Mouse (Mus musculus) spleen, adult 2 months (tissue): Measurements from ENCODE around the gene Asb15. TPM values are rescaled to one million over a fixed set of nuclear protein-coding genes. Genes with fewer than 3 reads are reported as not detected.

Experiments used
- DNase-seq, 2 experiments: peaks; one replicate each; pipeline versions ENCODE4 v3.0.0 to v3.0.0-alpha.2; 2012 to 2021; ENCODE audit warnings: low spot score in 2 of 2, low read depth in 1 of 2
- H3K27ac ChIP-seq: fragments of 200-500 bp; 2 replicates; pipeline ENCODE4 v1.5.1; 2012; ENCODE audit warnings: low read length, inconsistent platforms; ENCODE audit not compliant: insufficient read depth
- H3K27me3 ChIP-seq: fragments of 200-500 bp; 2 replicates; pipeline ENCODE4 v1.6.1; 2012; ENCODE audit warnings: mild to moderate bottlenecking, moderate library complexity, low read length, inconsistent platforms; ENCODE audit not compliant: control insufficient read depth, insufficient read depth
- H3K36me3 ChIP-seq: fragments of 200-500 bp; 2 replicates; pipeline ENCODE4 v1.6.1; 2012; ENCODE audit warnings: mild to moderate bottlenecking, low read length, inconsistent platforms; ENCODE audit not compliant: control insufficient read depth, insufficient read depth
- H3K4me1 ChIP-seq: fragments of 200-500 bp; 2 replicates; pipeline ENCODE4 v1.6.1; 2011; ENCODE audit warnings: inconsistent platforms; ENCODE audit not compliant: control insufficient read depth, insufficient read depth, insufficient read length
- H3K4me3 ChIP-seq: fragments of 200-500 bp; 2 replicates; pipeline ENCODE4 v1.5.1; 2011; ENCODE audit warnings: mild to moderate bottlenecking, inconsistent platforms; ENCODE audit not compliant: insufficient read depth, insufficient read length; ENCODE audit errors: extremely low read depth
- CTCF ChIP-seq: fragments of 200-500 bp; IDR thresholded peaks from 2 replicates; pipeline ENCODE4 v1.5.1; 2011; ENCODE audit warnings: mild to moderate bottlenecking, inconsistent platforms; ENCODE audit not compliant: insufficient read depth, insufficient read length, insufficient replicate concordance; ENCODE audit errors: extremely low read depth
- POLR2A ChIP-seq: fragments of 200-500 bp; IDR thresholded peaks from 2 replicates; pipeline ENCODE4 v1.6.1; 2011; ENCODE audit warnings: low read depth, low read length, inconsistent platforms
- WGBS: fragments of 180-500 bp; shearing (Covaris S2); methylation state at CpG from one replicate; pipeline ENCODE4 v1.1.7; 2018; 5-methylcytosine and 5-hydroxymethylcytosine counted together
- polyA plus RNA-seq: library from polyadenylated mRNA; depleted of rRNA; stranded (reverse); fragments of >200 nt; gene quantifications from 2 replicates; pipeline ENCODE4 v1.2.3, GENCODE M21; 2012

The Asb15 gene
- polyA plus RNA-seq, 1 experiment, result not detected

DNA sequence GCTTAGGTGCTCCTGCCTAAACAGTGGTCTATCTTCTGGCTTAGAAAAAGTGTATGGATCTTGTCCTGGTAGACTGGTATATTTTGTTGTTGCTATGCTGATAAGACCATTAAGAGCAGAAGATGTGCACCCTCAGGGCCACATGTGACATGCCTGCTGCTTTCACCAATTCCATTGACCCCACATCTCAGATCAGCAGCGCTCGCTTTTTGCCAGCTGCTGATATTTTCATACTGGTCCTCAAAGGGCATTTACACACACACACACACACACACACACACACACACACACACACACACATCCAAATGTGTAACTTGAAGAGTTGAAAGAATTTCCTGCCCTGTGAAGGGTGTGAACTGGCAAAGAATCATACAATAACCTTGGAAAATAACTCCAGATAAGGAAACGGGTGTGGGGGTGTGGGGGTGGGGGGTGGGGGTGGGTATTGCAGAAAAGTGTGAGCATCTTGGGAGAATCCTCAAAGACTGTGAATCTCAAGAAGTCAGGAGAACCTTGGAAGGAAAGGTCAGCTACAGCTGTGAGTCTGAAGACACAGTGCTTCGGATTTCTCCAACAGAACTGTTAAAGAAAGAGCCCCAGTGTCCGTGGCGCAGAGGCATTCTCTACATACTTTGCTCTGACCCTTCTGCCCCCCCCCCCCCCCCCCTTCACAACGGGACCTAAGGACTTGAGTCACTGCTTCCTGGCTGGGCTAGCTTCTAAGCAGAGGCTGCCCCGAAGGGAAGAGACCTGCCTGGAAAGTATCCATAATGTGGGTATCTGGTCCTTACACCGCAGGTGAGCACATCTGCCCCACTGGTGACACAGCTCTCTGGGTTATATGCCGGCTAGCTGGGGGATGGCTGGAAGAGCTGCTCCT lies 57.7 kb downstream of the Asb15 start:
- TF ChIP-seq POLR2A (no peak), CTCF (no peak)
- Histone ChIP-seq H3K27ac (peak overlapping the region; percentile 30; the same call in 1 of the 2 replicates), H3K27me3 (no peaks in the 10 kb centered on the region), H3K4me3 (no peak overlapping the region), H3K36me3 (no peaks in the 10 kb centered on the region), H3K4me1 (no peaks in the 10 kb centered on the region)
- WGBS, result 68% methylated on average over 10 of the region's 10 CpGs
- no peak for DNase-seq

DNA sequence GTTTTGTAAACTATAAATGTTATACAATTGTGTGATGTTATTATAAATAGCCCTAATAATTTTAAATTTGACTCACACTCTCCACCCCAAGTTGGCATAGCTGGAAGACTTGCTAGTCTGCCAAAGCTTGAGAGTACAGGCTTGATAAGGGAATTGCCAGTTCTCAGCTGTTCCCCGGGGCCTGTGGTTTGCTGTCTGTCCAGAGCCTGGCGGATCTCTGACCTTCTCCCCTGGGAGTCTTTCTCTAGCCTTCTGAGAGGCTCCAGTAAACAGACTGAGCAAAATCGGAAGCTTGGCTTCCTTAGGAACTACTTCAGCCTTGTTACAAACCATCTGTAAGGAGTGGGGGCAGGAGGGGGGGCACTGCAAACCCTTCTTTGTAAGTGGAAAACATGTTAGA lies 58.9 kb downstream of the Asb15 start:
- H3K36me3 ChIP-seq, result no peaks in the 10 kb centered on the region
- H3K27me3 ChIP-seq, result no peaks in the 10 kb centered on the region
- H3K4me1 ChIP-seq, result no peaks in the 10 kb centered on the region
- no peak overlapping the region for H3K27ac ChIP-seq
- H3K4me3 ChIP-seq, result no peak overlapping the region
- DNase-seq, result no peak
- TF ChIP-seq CTCF (no peak), POLR2A (no peak)
- 43% methylated on average over 3 of the region's 3 CpGs for WGBS

- TF ChIP-seq POLR2A (no peak), CTCF (no peak)
- Histone ChIP-seq H3K4me3 (no peak overlapping the region), H3K27ac (no peak overlapping the region), H3K27me3 (no peaks in the 10 kb centered on the region), H3K4me1 (no peaks in the 10 kb centered on the region), H3K36me3 (no peaks in the 10 kb centered on the region)
- WGBS, result 92% methylated on average over 5 of the region's 5 CpGs
- no peak for DNase-seq
Observed at GRCm38 (mm10) chr6:24590282-24590681, 62.3 kb downstream of the Asb15 start.

- WGBS, result 71% methylated on average over 10 of the region's 10 CpGs
- TF ChIP-seq CTCF, result no peak
- TF ChIP-seq POLR2A, result no peak
- no peak overlapping the region for H3K4me3 ChIP-seq
- H3K27me3 ChIP-seq, result no peaks in the 10 kb centered on the region
- no peaks in the 10 kb centered on the region for H3K4me1 ChIP-seq
- no peak overlapping the region for H3K27ac ChIP-seq
- DNase-seq, result no peak
- no peaks in the 10 kb centered on the region for H3K36me3 ChIP-seq
Observed at GRCm38 (mm10) chr6:24591525-24592218, 63.7 kb downstream of the Asb15 start.

- Histone ChIP-seq H3K27ac (no peak within 1 kb of the TSS), H3K36me3 (no peaks in the 10 kb centered on the region), H3K27me3 (no peaks in the 10 kb centered on the region), H3K4me1 (no peaks in the 10 kb centered on the region), H3K4me3 (no peak within 1 kb of the TSS)
- DNase-seq, result no peak
- no peak for TF ChIP-seq POLR2A
- TF ChIP-seq CTCF, result no peak
- WGBS, result 91% methylated on average over 10 of the region's 10 CpGs
Observed at GRCm38 (mm10) chr6:24597500-24597899, 69.6 kb downstream of the Asb15 start, which contains the start of gene Lmod2. Gene Lmod2, plus strand, starts transcription at chr6:24597762.

- Histone ChIP-seq H3K27me3 (no peaks in the 10 kb centered on the region), H3K27ac (no peak overlapping the region), H3K4me3 (no peak overlapping the region), H3K4me1 (no peaks in the 10 kb centered on the region), H3K36me3 (no peaks in the 10 kb centered on the region)
- 94% methylated on average over 6 of the region's 6 CpGs for WGBS
- TF ChIP-seq CTCF (no peak), POLR2A (no peak)
- DNase-seq, result no peak
Observed at GRCm38 (mm10) chr6:24599179-24599578, 71.2 kb downstream of the Asb15 start.
